Mouse (Mus musculus): ENCODE measurements around the gene Dip2c. TPM values are rescaled to one million over a fixed set of nuclear protein-coding genes. Genes with fewer than 3 reads are reported as not detected.

Gene Dip2c
- total and polyA plus RNA-seq, 3 experiments, result not detected

GRCm38 (mm10) chr13:9581821-9582220, 305.5 kb downstream of the Dip2c start:
- H3K79me2 ChIP-seq (ENCODE audit: control insufficient read depth, insufficient read depth, low read length, poor library complexity), result no peaks in the 10 kb centered on the region
- no peaks in the 10 kb centered on the region; a peak in 2 of 4 replicates for H3K27me3 ChIP-seq (ENCODE audit: control insufficient read depth in 1 of 2, insufficient read depth in 2 of 2, low read length in 2 of 2)
- no peak overlapping the region for H3K9ac ChIP-seq (ENCODE audit: control insufficient read depth, low read depth, low read length, poor library complexity, severe bottlenecking)
- H3K4me1 ChIP-seq (ENCODE audit: control insufficient read depth in 1 of 2, insufficient read depth in 2 of 2, low read length in 2 of 2), result no peaks in the 10 kb centered on the region
- H3K9me3 ChIP-seq (replicated peaks; ENCODE audit: insufficient read depth, low read length), result no peaks in the 10 kb centered on the region
- H3K36me3 ChIP-seq (ENCODE audit: control insufficient read depth in 1 of 2, insufficient read depth in 2 of 2, low read length in 2 of 2), result no peaks in the 10 kb centered on the region
- TF ChIP-seq RCOR1 (IDR thresholded peaks at IDR 0.05; ENCODE audit: low read depth, low read length) (no peak), KAT2A (conservative IDR thresholded peaks at IDR 0.05; ENCODE audit: low read depth, low read length) (no peak), ELF1 (IDR thresholded peaks at IDR 0.05; ENCODE audit: low read depth, low read length) (no peak), TAL1 (IDR thresholded peaks at IDR 0.05; ENCODE audit: low read length) (no peak), MAFK (IDR thresholded peaks at IDR 0.05; ENCODE audit: borderline replicate concordance, low read depth, low read length) (no peak), EP300 (IDR thresholded peaks at IDR 0.05; ENCODE audit: low read depth in 1 of 2, low read length in 2 of 2) (no peak), POLR2AphosphoS5 (IDR thresholded peaks at IDR 0.05; ENCODE audit: borderline replicate concordance, low read depth, low read length) (no peak), MXI1 (IDR thresholded peaks at IDR 0.05; ENCODE audit: low read depth, low read length) (no peak), TBP (IDR thresholded peaks at IDR 0.05; ENCODE audit: low read depth, low read length) (no peak), ZNF384 (IDR thresholded peaks at IDR 0.05; ENCODE audit: low read depth, low read length) (no peak), MYC (IDR thresholded peaks at IDR 0.05; ENCODE audit: low read depth, low read length) (no peak), CHD1 (IDR thresholded peaks at IDR 0.05; ENCODE audit: low read depth, low read length) (no peak), SIN3A (IDR thresholded peaks at IDR 0.05; ENCODE audit: low read length) (no peak)
- DNase-seq (ENCODE audit: low read depth, low spot score), result no peak
- H3K27ac ChIP-seq (ENCODE audit: control insufficient read depth, low read depth, low read length), result no peak overlapping the region
- no peak overlapping the region for H3K4me3 ChIP-seq (ENCODE audit: control insufficient read depth in 1 of 2, insufficient read depth in 1 of 2, low read depth in 2 of 2, low read length in 2 of 2)

GRCm38 (mm10) chr13:9583579-9583978, 307.3 kb downstream of the Dip2c start:
- H3K79me2 ChIP-seq (ENCODE audit: control insufficient read depth, insufficient read depth, low read length, poor library complexity), result no peaks in the 10 kb centered on the region
- H3K9me3 ChIP-seq (replicated peaks; ENCODE audit: insufficient read depth, low read length), result no peaks in the 10 kb centered on the region
- no peaks in the 10 kb centered on the region; a peak in 1 of 4 replicates for H3K27me3 ChIP-seq (ENCODE audit: control insufficient read depth in 1 of 2, insufficient read depth in 2 of 2, low read length in 2 of 2)
- no peak for TF ChIP-seq USF1 (IDR thresholded peaks at IDR 0.05; ENCODE audit: low read depth, low read length)
- TF ChIP-seq E2F4 (IDR thresholded peaks at IDR 0.05; ENCODE audit: borderline replicate concordance, low read depth, low read length), result no peak
- no peak for TF ChIP-seq CHD1 (IDR thresholded peaks at IDR 0.05; ENCODE audit: low read depth, low read length)
- no peak for TF ChIP-seq MEF2A (IDR thresholded peaks at IDR 0.05; ENCODE audit: extremely low read depth, insufficient replicate concordance, low read depth, low read length, poor library complexity, severe bottlenecking)
- TF ChIP-seq ZNF384 (IDR thresholded peaks at IDR 0.05; ENCODE audit: low read depth, low read length), result no peak
- no peaks in the 10 kb centered on the region for H3K4me1 ChIP-seq (ENCODE audit: control insufficient read depth in 1 of 2, insufficient read depth in 2 of 2, low read length in 2 of 2)
- DNase-seq (ENCODE audit: low read depth, low spot score), result no peak
- no peaks in the 10 kb centered on the region for H3K36me3 ChIP-seq (ENCODE audit: control insufficient read depth in 1 of 2, insufficient read depth in 2 of 2, low read length in 2 of 2)
- no peak overlapping the region for H3K9ac ChIP-seq (ENCODE audit: control insufficient read depth, low read depth, low read length, poor library complexity, severe bottlenecking)
- no peak overlapping the region for H3K4me3 ChIP-seq (ENCODE audit: control insufficient read depth in 1 of 2, insufficient read depth in 1 of 2, low read depth in 2 of 2, low read length in 2 of 2)
- no peak overlapping the region for H3K27ac ChIP-seq (ENCODE audit: control insufficient read depth, low read depth, low read length)
